Comparison of ENCODE assay signal across 8 mouse cellular contexts in genomic region chr1:73943667-73944289, GRCm38 (mm10).
A peak's percentile ranks its signal among the peaks of the same experiment; 100 is the strongest.
DNase-seq lines count a peak whose midpoint lies in the region; ATAC-seq lines count a peak whose summit lies in the region.

No protein-coding gene starts in this region.

- peak overlapping the region; percentile 34 for H3K27ac ChIP-seq in forebrain, embryonic 15.5 days (replicated peaks)
- H3K27ac ChIP-seq in forebrain, embryonic 14.5 days (ENCODE audit: low read depth, low read length): no peak overlapping the region; the same call in 1 of the 2 replicates
- H3K27ac ChIP-seq in hindbrain, embryonic 16.5 days (ENCODE audit: low read depth, low read length): peak overlapping the region; percentile 73
- no peak overlapping the region for H3K27ac ChIP-seq in liver, embryonic 12.5 days

- WGBS in forebrain, embryonic 15.5 days: 70% methylated on average over 9 of the region's 9 CpGs
- 80% methylated on average over 9 of the region's 9 CpGs for WGBS in forebrain, embryonic 14.5 days
- 67% methylated on average over 9 of the region's 9 CpGs for WGBS in hindbrain, embryonic 16.5 days
- 67% methylated on average over 9 of the region's 9 CpGs for WGBS in liver, embryonic 12.5 days (ENCODE audit: insufficient replicate concordance)

- H3K4me2 ChIP-seq in forebrain, embryonic 15.5 days (replicated peaks): no peak overlapping the region
- H3K4me2 ChIP-seq in forebrain, embryonic 14.5 days (ENCODE audit: low read length): no peak overlapping the region
- H3K4me2 ChIP-seq in hindbrain, embryonic 16.5 days (ENCODE audit: low read length): no peak overlapping the region
- H3K4me2 ChIP-seq in liver, embryonic 12.5 days: no peak overlapping the region

- H3K4me1 ChIP-seq in forebrain, embryonic 15.5 days: no peaks in the 10 kb centered on the region
- H3K4me1 ChIP-seq in forebrain, embryonic 14.5 days (ENCODE audit: control insufficient read depth, insufficient read depth, low read length): no peaks in the 10 kb centered on the region
- no peaks in the 10 kb centered on the region; the same call in 1 of the 2 replicates for H3K4me1 ChIP-seq in hindbrain, embryonic 16.5 days (ENCODE audit: control insufficient read depth, insufficient read depth, low read depth, low read length)
- H3K4me1 ChIP-seq in liver, embryonic 12.5 days: no peaks in the 10 kb centered on the region

- peak; percentile 35; the same call in 1 of the 2 replicates for ATAC-seq in forebrain, embryonic 15.5 days (replicated peaks)
- ATAC-seq in forebrain, embryonic 14.5 days: no peak
- ATAC-seq in hindbrain, embryonic 16.5 days: peak; percentile 79
- no peak for ATAC-seq in liver, embryonic 12.5 days
- ATAC-seq in erythroid progenitor cell, adult 5-6 weeks (replicated peaks; ENCODE audit: low FRiP score, poor library complexity, severe bottlenecking): no peak

- H3K36me3 ChIP-seq in forebrain, embryonic 15.5 days: no peaks in the 10 kb centered on the region
- H3K36me3 ChIP-seq in forebrain, embryonic 14.5 days (ENCODE audit: control insufficient read depth, insufficient read depth, low read length): no peaks in the 10 kb centered on the region
- no peaks in the 10 kb centered on the region for H3K36me3 ChIP-seq in hindbrain, embryonic 16.5 days (ENCODE audit: control insufficient read depth, insufficient read depth, low read length)
- H3K36me3 ChIP-seq in liver, embryonic 12.5 days: no peaks in the 10 kb centered on the region

- no peak for DNase-seq in forebrain, embryonic 14.5 days (ENCODE audit: low spot score)
- peak; percentile 76 for DNase-seq in urinary bladder, postnatal 14 days (ENCODE audit: low spot score)
- DNase-seq in urinary bladder, postnatal 10 days (ENCODE audit: low spot score): no peak
- DNase-seq in lung, postnatal 36 days: peak; percentile 56

- no peaks in the 10 kb centered on the region for H3K27me3 ChIP-seq in forebrain, embryonic 15.5 days
- H3K27me3 ChIP-seq in forebrain, embryonic 14.5 days (replicated peaks; ENCODE audit: control insufficient read depth, insufficient read depth, low read length): no peaks in the 10 kb centered on the region
- no peaks in the 10 kb centered on the region for H3K27me3 ChIP-seq in hindbrain, embryonic 16.5 days (replicated peaks; ENCODE audit: control insufficient read depth, insufficient read depth, low read length)
- H3K27me3 ChIP-seq in liver, embryonic 12.5 days (replicated peaks): no peaks in the 10 kb centered on the region

- no peaks in the 10 kb centered on the region for H3K9me3 ChIP-seq in forebrain, embryonic 15.5 days
- H3K9me3 ChIP-seq in forebrain, embryonic 14.5 days (replicated peaks; ENCODE audit: control insufficient read depth, low read length): no peaks in the 10 kb centered on the region
- no peaks in the 10 kb centered on the region for H3K9me3 ChIP-seq in hindbrain, embryonic 16.5 days (ENCODE audit: control insufficient read depth, low read length)
- H3K9me3 ChIP-seq in liver, embryonic 12.5 days (replicated peaks): no peaks in the 10 kb centered on the region

- no peak overlapping the region for H3K9ac ChIP-seq in forebrain, embryonic 15.5 days (replicated peaks)
- no peak overlapping the region for H3K9ac ChIP-seq in forebrain, embryonic 14.5 days (ENCODE audit: low read length)
- no peak overlapping the region for H3K9ac ChIP-seq in hindbrain, embryonic 16.5 days (ENCODE audit: low read depth, low read length)
- no peak overlapping the region for H3K9ac ChIP-seq in liver, embryonic 12.5 days

- H3K4me3 ChIP-seq in forebrain, embryonic 15.5 days: no peak overlapping the region
- no peak overlapping the region for H3K4me3 ChIP-seq in forebrain, embryonic 14.5 days (ENCODE audit: low read depth, low read length)
- no peak overlapping the region for H3K4me3 ChIP-seq in hindbrain, embryonic 16.5 days (ENCODE audit: low read length)
- no peak overlapping the region for H3K4me3 ChIP-seq in liver, embryonic 12.5 days

Comparison
In these comparisons a context has a peak if more than half of its experiments do, and no peak if none do; other contexts are left out.
1. ATAC-seq: peak in forebrain, embryonic 15.5 days (single experiment) and hindbrain, embryonic 16.5 days (single experiment); none in forebrain, embryonic 14.5 days (single experiment), liver, embryonic 12.5 days (single experiment) and erythroid progenitor cell, adult 5-6 weeks (single experiment).
2. H3K27ac ChIP-seq: peak in forebrain, embryonic 15.5 days (single experiment) and hindbrain, embryonic 16.5 days (single experiment); none in forebrain, embryonic 14.5 days (single experiment) and liver, embryonic 12.5 days (single experiment).
3. DNase-seq: peak in urinary bladder, postnatal 14 days (single experiment) and lung, postnatal 36 days (single experiment); none in forebrain, embryonic 14.5 days (single experiment) and urinary bladder, postnatal 10 days (single experiment).